Mouse (Mus musculus): ENCODE results near the gene H2al1i.

- TF ChIP-seq CTCF (IDR thresholded peaks at IDR 0.05; ENCODE audit: extremely low read depth, insufficient read depth, low read length) = no peak
- TF ChIP-seq POLR2A (IDR thresholded peaks at IDR 0.05; ENCODE audit: extremely low read depth, insufficient read depth, low read length) = no peak
These were observed 21.3 kb downstream of the H2al1i start for GRCm38 (mm10) chrX:11345762-11346161.
